ENCODE assay signal across 8 mouse cellular contexts in genomic region chr14:55885114-55885790, GRCm38 (mm10). TPM values are rescaled to one million over a fixed set of nuclear protein-coding genes. Genes with fewer than 3 reads are reported as not detected.
DNase-seq lines count a peak whose midpoint lies in the region; ATAC-seq and TF ChIP-seq lines count a peak whose summit lies in the region.
"Had no signal": no experiment of that assay in that cellular context is flagged by ENCODE, and none has a peak within 500 bp of the region (broad histone marks: within the 10 kb centered on the region; RNA-seq: fewer than 3 reads in every experiment).

No protein-coding gene starts in this region.

- TF ChIP-seq POLR2A in thymus, adult 2 months (IDR thresholded peaks at IDR 0.05; ENCODE audit: control insufficient read depth, extremely low read depth, insufficient read depth, low read length, poor library complexity), result no peak
- TF ChIP-seq POLR2A in spleen, adult 2 months (IDR thresholded peaks at IDR 0.05; ENCODE audit: low read depth, low read length), result no peak

- no peaks in the 10 kb centered on the region for H3K9me3 ChIP-seq in heart, embryonic 13.5 days
- H3K9me3 ChIP-seq in liver, embryonic 12.5 days (replicated peaks), result no peaks in the 10 kb centered on the region

- no peak; the same call in none of the 2 replicates for ATAC-seq in heart, embryonic 13.5 days (ENCODE audit: extremely low read depth, insufficient number of reproducible peaks, low FRiP score, low TSS enrichment)
- no peak; the same call in 1 of the 2 replicates for ATAC-seq in liver, embryonic 12.5 days

- H3K36me3 ChIP-seq in thymus, adult 2 months (ENCODE audit: control insufficient read depth, insufficient read depth, low read length), result peaks cover 20% of the 10 kb centered on the region
- peaks cover 42% of the 10 kb centered on the region for H3K36me3 ChIP-seq in heart, embryonic 13.5 days
- H3K36me3 ChIP-seq in liver, embryonic 12.5 days, result peaks cover 44% of the 10 kb centered on the region
- peaks cover 32% of the 10 kb centered on the region for H3K36me3 ChIP-seq in spleen, adult 2 months (ENCODE audit: control insufficient read depth, insufficient read depth, low read length)

- no peak for DNase-seq in thymus, adult 2 months
- DNase-seq in thymus, postnatal 10 days (ENCODE audit: low spot score in 2 of 2), result no peak
- DNase-seq in cerebellum, adult 9-11 months, result peak; percentile 85
- DNase-seq in spleen, adult 2 months (ENCODE audit: low read depth in 1 of 2, low spot score in 2 of 2), result no peak
- DNase-seq in gastrocnemius, postnatal 14 days, result no peak

- peaks cover 25% of the 10 kb centered on the region for H3K4me1 ChIP-seq in thymus, adult 2 months (replicated peaks; ENCODE audit: control insufficient read depth, insufficient read depth, low read length)
- H3K4me1 ChIP-seq in heart, embryonic 13.5 days, result peaks cover 40% of the 10 kb centered on the region
- H3K4me1 ChIP-seq in liver, embryonic 12.5 days, result peaks cover 57% of the 10 kb centered on the region
- H3K4me1 ChIP-seq in spleen, adult 2 months (ENCODE audit: control insufficient read depth, insufficient read depth, insufficient read length), result peaks cover 14% of the 10 kb centered on the region

- no peak for TF ChIP-seq CTCF in thymus, adult 2 months (IDR thresholded peaks at IDR 0.05; ENCODE audit: borderline replicate concordance, control insufficient read depth, extremely low read depth, insufficient read depth, low read length, poor library complexity)
- no peak for TF ChIP-seq CTCF in spleen, adult 2 months (IDR thresholded peaks at IDR 0.05; ENCODE audit: extremely low read depth, insufficient read depth, insufficient read length, insufficient replicate concordance)

- peak overlapping the region; percentile 89 for H3K9ac ChIP-seq in heart, embryonic 13.5 days
- H3K9ac ChIP-seq in liver, embryonic 12.5 days, result peak overlapping the region; percentile 96

- under 1% methylated on average over 18 of the region's 30 CpGs for WGBS in thymus, adult 2 months
- WGBS in heart, embryonic 13.5 days, result under 1% methylated on average over 29 of the region's 30 CpGs
- WGBS in liver, embryonic 12.5 days (ENCODE audit: insufficient replicate concordance), result under 1% methylated on average over 24 of the region's 30 CpGs
- WGBS in spleen, adult 2 months, result 0% methylated on average over 13 of the region's 30 CpGs

- H3K27ac ChIP-seq in thymus, adult 2 months (ENCODE audit: control insufficient read depth, insufficient read depth, low read length), result peak overlapping the region; percentile 55
- peak overlapping the region; percentile 95 for H3K27ac ChIP-seq in heart, embryonic 13.5 days (replicated peaks)
- H3K27ac ChIP-seq in liver, embryonic 12.5 days, result peak overlapping the region; percentile 93
- peak overlapping the region; percentile 94 for H3K27ac ChIP-seq in spleen, adult 2 months (ENCODE audit: insufficient read depth, low read length)

- no peaks in the 10 kb centered on the region for H3K27me3 ChIP-seq in thymus, adult 2 months (ENCODE audit: control insufficient read depth, insufficient read depth, low read length)
- no peaks in the 10 kb centered on the region for H3K27me3 ChIP-seq in heart, embryonic 13.5 days (replicated peaks)
- H3K27me3 ChIP-seq in liver, embryonic 12.5 days (replicated peaks), result no peaks in the 10 kb centered on the region
- H3K27me3 ChIP-seq in spleen, adult 2 months (ENCODE audit: control insufficient read depth, insufficient read depth, low read length), result no peaks in the 10 kb centered on the region

- H3K4me2 ChIP-seq in heart, embryonic 13.5 days, result peak overlapping the region; percentile 90
- H3K4me2 ChIP-seq in liver, embryonic 12.5 days, result peak overlapping the region; percentile 88

- intact Hi-C loops in gastrocnemius, postnatal 14 days (cut with DNase I; ENCODE audit: low total_unique reads), result no loop called here

- H3K4me3 ChIP-seq in thymus, adult 2 months (ENCODE audit: control insufficient read depth, insufficient read depth, low read length), result peak overlapping the region; percentile 70
- H3K4me3 ChIP-seq in heart, embryonic 13.5 days, result peak overlapping the region; percentile 67
- H3K4me3 ChIP-seq in liver, embryonic 12.5 days, result peak overlapping the region; percentile 81
- H3K4me3 ChIP-seq in spleen, adult 2 months (ENCODE audit: extremely low read depth, insufficient read depth, insufficient read length), result peak overlapping the region; percentile 58

RNA-seq across cellular contexts. Expression of gene Khnyn, which starts 0.5 kb away (rescaled TPM):
- polyA plus RNA-seq in thymus, adult 2 months (2012; rRNA removed), result 33.7 and 35.5 TPM in 2 replicates
- 9.5 and 9.8 TPM in 2 replicates for polyA plus RNA-seq in heart, embryonic 13.5 days (2015; fragmentation: Nextera tagmentation; extraction: Ambion mirVana)
- polyA plus RNA-seq in liver, embryonic 12.5 days (2016; fragmentation: Nextera tagmentation; extraction: Ambion mirVana), result 12.8 and 13.0 TPM in 2 replicates
- polyA plus RNA-seq in spleen, adult 2 months (2012; rRNA removed), result 30.3 and 31.6 TPM in 2 replicates
- total RNA-seq in gastrocnemius, postnatal 14 days (2021), result 1 to 10 TPM; 7.1 to 8.2 TPM

RNA-seq across cellular contexts. Expression of gene Cbln3, which starts 1.1 kb away (rescaled TPM):
- polyA plus RNA-seq in thymus, adult 2 months (2012; rRNA removed), result 0.04 and 0.09 TPM in 2 replicates
- 0.27 and 0.31 TPM in 2 replicates for polyA plus RNA-seq in heart, embryonic 13.5 days (2015; fragmentation: Nextera tagmentation; extraction: Ambion mirVana)
- 0.25 TPM in 2 replicates for polyA plus RNA-seq in liver, embryonic 12.5 days (2016; fragmentation: Nextera tagmentation; extraction: Ambion mirVana)
- polyA plus RNA-seq in spleen, adult 2 months (2012; rRNA removed), result 0.07 and 0.13 TPM in 2 replicates
- under 1 TPM; 0.11 to 0.12 TPM for total RNA-seq in gastrocnemius, postnatal 14 days (2021)

RNA-seq across cellular contexts. Expression of gene Sdr39u1, which starts 14.8 kb away (rescaled TPM):
- 50.2 and 54.8 TPM in 2 replicates for polyA plus RNA-seq in thymus, adult 2 months (2012; rRNA removed)
- polyA plus RNA-seq in heart, embryonic 13.5 days (2015; fragmentation: Nextera tagmentation; extraction: Ambion mirVana), result 48.2 and 51.6 TPM in 2 replicates
- polyA plus RNA-seq in liver, embryonic 12.5 days (2016; fragmentation: Nextera tagmentation; extraction: Ambion mirVana), result 14.0 and 15.3 TPM in 2 replicates
- polyA plus RNA-seq in spleen, adult 2 months (2012; rRNA removed), result 22.3 and 25.1 TPM in 2 replicates
- 10 to 100 TPM; 82.6 to 85.7 TPM for total RNA-seq in gastrocnemius, postnatal 14 days (2021)

RNA-seq across cellular contexts. Expression of gene Nynrin, which starts 31.4 kb away (rescaled TPM):
- polyA plus RNA-seq in thymus, adult 2 months (2012; rRNA removed), result 2.0 and 2.1 TPM in 2 replicates
- polyA plus RNA-seq in heart, embryonic 13.5 days (2015; fragmentation: Nextera tagmentation; extraction: Ambion mirVana), result 16.5 and 18.2 TPM in 2 replicates
- 7.0 and 8.2 TPM in 2 replicates for polyA plus RNA-seq in liver, embryonic 12.5 days (2016; fragmentation: Nextera tagmentation; extraction: Ambion mirVana)
- polyA plus RNA-seq in spleen, adult 2 months (2012; rRNA removed), result 2.5 and 3.0 TPM in 2 replicates
- total RNA-seq in gastrocnemius, postnatal 14 days (2021), result 1 to 10 TPM; 7.2 to 7.5 TPM

RNA-seq across cellular contexts. Expression of gene Cma1, which starts 59.2 kb away (rescaled TPM):
- 1.7 and 2.0 TPM in 2 replicates for polyA plus RNA-seq in thymus, adult 2 months (2012; rRNA removed)
- 0.78 and 0.86 TPM in 2 replicates for polyA plus RNA-seq in heart, embryonic 13.5 days (2015; fragmentation: Nextera tagmentation; extraction: Ambion mirVana)
- not detected in 2 replicates for polyA plus RNA-seq in liver, embryonic 12.5 days (2016; fragmentation: Nextera tagmentation; extraction: Ambion mirVana)
- polyA plus RNA-seq in spleen, adult 2 months (2012; rRNA removed), result 1.0 and 1.4 TPM in 2 replicates
- total RNA-seq in gastrocnemius, postnatal 14 days (2021), result 1 to 10 TPM; 7.6 to 9.9 TPM
- total RNA-seq: hematopoietic stem cell, adult 5-6 weeks had no signal
